8 mouse cellular contexts compared by ENCODE assay signal in the genomic region with DNA sequence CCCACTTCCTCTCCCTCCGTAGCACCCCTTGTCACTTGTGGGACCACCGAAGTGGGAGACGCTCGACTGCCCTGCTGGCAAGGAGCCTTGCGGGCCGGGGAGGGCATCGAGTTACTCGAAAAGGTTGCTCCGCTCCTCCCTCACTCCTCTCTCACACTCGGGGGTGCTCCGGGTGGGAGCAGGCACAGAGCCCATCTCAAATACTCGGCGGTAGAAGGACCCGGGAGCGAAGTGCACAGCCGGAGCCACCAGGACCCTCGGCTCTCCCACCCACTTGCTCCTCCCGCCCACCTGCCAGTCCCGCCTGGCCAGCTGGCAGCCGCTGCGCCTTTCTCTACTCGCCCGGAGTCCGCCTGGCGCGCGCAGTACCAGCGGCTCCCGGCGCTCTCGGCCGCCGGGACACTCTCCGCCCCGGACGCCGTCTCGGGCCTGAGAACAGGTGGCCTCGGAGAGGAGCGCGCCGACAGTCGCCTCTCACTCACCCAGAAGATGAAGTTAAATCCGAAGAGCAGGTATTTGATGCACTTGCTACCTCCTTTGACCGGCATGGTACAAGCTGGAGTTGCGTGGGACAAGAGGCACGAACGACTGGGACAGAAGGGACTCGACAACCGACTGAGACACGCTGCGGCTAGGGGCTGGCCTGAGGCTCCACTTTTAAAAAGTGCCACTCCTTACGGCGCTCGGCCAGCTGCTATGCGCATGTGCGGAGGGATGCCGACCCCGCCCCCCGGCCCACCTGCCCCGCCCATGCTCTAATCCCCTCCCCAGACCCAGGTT. TPM values are rescaled to one million over a fixed set of nuclear protein-coding genes. Genes with fewer than 3 reads are reported as not detected.
DNase-seq lines count a peak whose midpoint lies in the region; ATAC-seq and TF ChIP-seq lines count a peak whose summit lies in the region.

A gene (minus strand): TSS at position 700 of the 780 bp plus-strand sequence.

- TF ChIP-seq POLR2A in heart, adult 2 months (IDR thresholded peaks at IDR 0.05; ENCODE audit: insufficient read depth, low read depth, low read length): peak; percentile 96
- TF ChIP-seq POLR2A in limb, embryonic 14.5 days (IDR thresholded peaks at IDR 0.05; ENCODE audit: borderline replicate concordance, extremely low read depth, insufficient read depth, insufficient read length): peak; percentile 29; the same call in 1 of the 2 replicates

- peak within 1 kb of the TSS; percentile 77 for H3K4me2 ChIP-seq in embryonic facial prominence, embryonic 11.5 days (ENCODE audit: low read depth, low read length)
- peak within 1 kb of the TSS; percentile 75 for H3K4me2 ChIP-seq in limb, embryonic 14.5 days (replicated peaks; ENCODE audit: low read depth, low read length, severe bottlenecking)
- peak within 1 kb of the TSS; percentile 95 for H3K4me2 ChIP-seq in midbrain, embryonic 14.5 days (ENCODE audit: low read length)

- intact Hi-C loops in left cerebral cortex, adult 2 months (cut with DNase I): no loop called here
- intact Hi-C loops in heart, adult 2 months (cut with DNase I): loop anchor here (1.0 kb wide), 2 partner anchors 68 to 106 kb away; no protein-coding TSS in a partner anchor

- H3K4me3 ChIP-seq in left cerebral cortex, adult 2 months: peak within 1 kb of the TSS; percentile 62
- peak within 1 kb of the TSS; percentile 52 for H3K4me3 ChIP-seq in embryonic facial prominence, embryonic 11.5 days (ENCODE audit: low read depth, low read length)
- peak within 1 kb of the TSS; percentile 57 for H3K4me3 ChIP-seq in heart, adult 2 months
- H3K4me3 ChIP-seq in limb, embryonic 14.5 days (replicated peaks; ENCODE audit: low read length): peak within 1 kb of the TSS; percentile 83
- peak within 1 kb of the TSS; percentile 59 for H3K4me3 ChIP-seq in midbrain, embryonic 14.5 days (replicated peaks; ENCODE audit: low read depth, low read length)

- peaks cover 10% of the 10 kb centered on the region for H3K27me3 ChIP-seq in embryonic facial prominence, embryonic 11.5 days (ENCODE audit: control insufficient read depth, insufficient read depth, low read length)
- no peaks in the 10 kb centered on the region for H3K27me3 ChIP-seq in heart, adult 2 months (ENCODE audit: control insufficient read depth, insufficient read depth, low read length)
- H3K27me3 ChIP-seq in limb, embryonic 14.5 days (ENCODE audit: control insufficient read depth, insufficient read depth, low read length): no peaks in the 10 kb centered on the region
- H3K27me3 ChIP-seq in midbrain, embryonic 14.5 days (ENCODE audit: control insufficient read depth, insufficient read depth, low read length): peaks cover 15% of the 10 kb centered on the region
- no peaks in the 10 kb centered on the region; the same call in 1 of the 2 replicates for H3K27me3 ChIP-seq in splenic B cell, adult 2 months (ENCODE audit: control insufficient read depth, insufficient read depth, low read length, poor library complexity, severe bottlenecking)

- H3K4me1 ChIP-seq in embryonic facial prominence, embryonic 11.5 days (ENCODE audit: control insufficient read depth, insufficient read depth, low read length): no peaks in the 10 kb centered on the region
- peaks cover 10% of the 10 kb centered on the region for H3K4me1 ChIP-seq in heart, adult 2 months (ENCODE audit: control insufficient read depth, insufficient read depth, low read length)
- H3K4me1 ChIP-seq in limb, embryonic 14.5 days (ENCODE audit: control insufficient read depth, insufficient read depth, low read length): peaks cover 49% of the 10 kb centered on the region
- H3K4me1 ChIP-seq in midbrain, embryonic 14.5 days (ENCODE audit: control insufficient read depth, insufficient read depth, low read length): peaks cover 8% of the 10 kb centered on the region

- ATAC-seq in embryonic facial prominence, embryonic 11.5 days (replicated peaks; ENCODE audit: insufficient number of reproducible peaks, low FRiP score, low TSS enrichment, low read depth): peak; percentile 87
- peak; percentile 88 for ATAC-seq in limb, embryonic 14.5 days (ENCODE audit: low FRiP score, low read depth)
- peak; percentile 84 for ATAC-seq in midbrain, embryonic 14.5 days (ENCODE audit: low FRiP score, low TSS enrichment)

- 0 out of 2 replicates have a peak, but pooled peaks have one; percentile 48 for TF ChIP-seq EP300 in heart, adult 2 months (IDR thresholded peaks at IDR 0.05; ENCODE audit: insufficient read depth, low read depth, low read length)

- peak; percentile 32 to 38 for DNase-seq in left cerebral cortex, adult 2 months (ENCODE audit: extremely low spot score in 1 of 2, low spot score in 2 of 2)
- DNase-seq in left cerebral cortex, adult 9 months (ENCODE audit: low spot score in 2 of 2): no peak
- peak; percentile 82 for DNase-seq in embryonic facial prominence, embryonic 11.5 days (ENCODE audit: low spot score)
- DNase-seq in heart, adult 2 months: peak; percentile 82 to 84
- peak; percentile 55 for DNase-seq in kidney, adult 11 months
- DNase-seq in limb, embryonic 14.5 days (ENCODE audit: low spot score): peak; percentile 87
- peak; percentile 77 for DNase-seq in midbrain, embryonic 14.5 days
- peak; percentile 57 for DNase-seq in splenic B cell, adult 2 months (ENCODE audit: low read depth, low spot score)

- H3K9me3 ChIP-seq in embryonic facial prominence, embryonic 11.5 days (replicated peaks; ENCODE audit: control insufficient read depth, low read length): no peaks in the 10 kb centered on the region
- no peaks in the 10 kb centered on the region for H3K9me3 ChIP-seq in limb, embryonic 14.5 days (ENCODE audit: control insufficient read depth, low read length)
- no peaks in the 10 kb centered on the region for H3K9me3 ChIP-seq in midbrain, embryonic 14.5 days (ENCODE audit: control insufficient read depth, low read length)

- under 1% methylated on average over 61 of the region's 61 CpGs for WGBS in embryonic facial prominence, embryonic 11.5 days
- under 1% methylated on average over 61 of the region's 61 CpGs for WGBS in heart, adult 2 months
- under 1% methylated on average over 56 of the region's 61 CpGs for WGBS in limb, embryonic 14.5 days
- WGBS in midbrain, embryonic 14.5 days: under 1% methylated on average over 61 of the region's 61 CpGs

- TF ChIP-seq CTCF in left cerebral cortex, adult 2 months (IDR thresholded peaks at IDR 0.05): no peak
- TF ChIP-seq CTCF in heart, adult 2 months (IDR thresholded peaks at IDR 0.05): no peak; the same call in 1 of the 2 replicates

- no peaks in the 10 kb centered on the region for H3K79me2 ChIP-seq in heart, adult 2 months (replicated peaks; ENCODE audit: control insufficient read depth, insufficient read depth, low read length)

- H3K27ac ChIP-seq in left cerebral cortex, adult 2 months: peak within 1 kb of the TSS; percentile 78
- no peak within 1 kb of the TSS for H3K27ac ChIP-seq in embryonic facial prominence, embryonic 11.5 days (replicated peaks; ENCODE audit: low read depth, low read length)
- H3K27ac ChIP-seq in heart, adult 2 months: peak within 1 kb of the TSS; percentile 88
- H3K27ac ChIP-seq in limb, embryonic 14.5 days (replicated peaks; ENCODE audit: low read depth, low read length): peak within 1 kb of the TSS; percentile 84
- H3K27ac ChIP-seq in midbrain, embryonic 14.5 days (replicated peaks; ENCODE audit: low read depth, low read length): 0 out of 2 replicates have a peak within 1 kb of the TSS, but pooled peaks have one; percentile 45

- H3K9ac ChIP-seq in embryonic facial prominence, embryonic 11.5 days (replicated peaks; ENCODE audit: low read length): peak within 1 kb of the TSS; percentile 55
- peak within 1 kb of the TSS; percentile 84 for H3K9ac ChIP-seq in heart, adult 2 months (ENCODE audit: low read depth, low read length)
- H3K9ac ChIP-seq in limb, embryonic 14.5 days (ENCODE audit: low read depth, low read length, severe bottlenecking): peak within 1 kb of the TSS; percentile 75
- peak within 1 kb of the TSS; percentile 47 for H3K9ac ChIP-seq in midbrain, embryonic 14.5 days (replicated peaks; ENCODE audit: low read length)

- H3K36me3 ChIP-seq in embryonic facial prominence, embryonic 11.5 days (replicated peaks; ENCODE audit: control insufficient read depth, insufficient read depth, low read depth, low read length): no peaks in the 10 kb centered on the region
- no peaks in the 10 kb centered on the region for H3K36me3 ChIP-seq in heart, adult 2 months (ENCODE audit: control insufficient read depth, insufficient read depth, low read length)
- no peaks in the 10 kb centered on the region for H3K36me3 ChIP-seq in limb, embryonic 14.5 days (ENCODE audit: control insufficient read depth, insufficient read depth, low read length)
- no peaks in the 10 kb centered on the region for H3K36me3 ChIP-seq in midbrain, embryonic 14.5 days (ENCODE audit: control insufficient read depth, insufficient read depth, low read length)
- H3K36me3 ChIP-seq in splenic B cell, adult 2 months (ENCODE audit: control insufficient read depth, insufficient read depth, low read length, poor library complexity, severe bottlenecking): no peaks in the 10 kb centered on the region

RNA-seq across cellular contexts. Expression of the gene that starts here (rescaled TPM):
- total RNA-seq in left cerebral cortex, adult 2 months (2021): 10 to 100 TPM; 39.6 to 40.7 TPM
- polyA plus RNA-seq in embryonic facial prominence, embryonic 11.5 days (2014; fragmentation: Nextera tagmentation; extraction: Ambion mirVana): 55.3 and 55.4 TPM in 2 replicates
- 10 to 100 TPM; 51.6 to 67.2 TPM for total RNA-seq in heart, adult 2 months (2021)
- 97.7 and 108 TPM in 2 replicates for polyA plus RNA-seq in heart, adult 2 months (2012; rRNA removed)
- 215 and 273 TPM in 2 replicates for polyA plus RNA-seq in limb, embryonic 14.5 days (2012; rRNA removed)
- 318 and 323 TPM in 2 replicates for polyA plus RNA-seq in limb, embryonic 14.5 days (2014; fragmentation: Nextera tagmentation; extraction: Ambion mirVana)
- 59.8 and 66.5 TPM in 2 replicates for polyA plus RNA-seq in midbrain, embryonic 14.5 days (2014; fragmentation: Nextera tagmentation; extraction: Ambion mirVana)

Comparison
In these comparisons a context has a peak if more than half of its experiments do, and no peak if none do; other contexts are left out.
1. DNase-seq: peak in left cerebral cortex, adult 2 months (2 of 2), embryonic facial prominence, embryonic 11.5 days (single experiment), heart, adult 2 months (2 of 2), kidney, adult 11 months (single experiment), limb, embryonic 14.5 days (single experiment), midbrain, embryonic 14.5 days (single experiment) and splenic B cell, adult 2 months (single experiment); none in left cerebral cortex, adult 9 months (0 of 2).
2. Peak in every context shown above with its lines, with median percentiles within 50 percentile points of each other: H3K4me3 ChIP-seq, ATAC-seq, H3K4me2 ChIP-seq and H3K9ac ChIP-seq.